ENCODE assay signal across 9 mouse cellular contexts in the genomic region with DNA sequence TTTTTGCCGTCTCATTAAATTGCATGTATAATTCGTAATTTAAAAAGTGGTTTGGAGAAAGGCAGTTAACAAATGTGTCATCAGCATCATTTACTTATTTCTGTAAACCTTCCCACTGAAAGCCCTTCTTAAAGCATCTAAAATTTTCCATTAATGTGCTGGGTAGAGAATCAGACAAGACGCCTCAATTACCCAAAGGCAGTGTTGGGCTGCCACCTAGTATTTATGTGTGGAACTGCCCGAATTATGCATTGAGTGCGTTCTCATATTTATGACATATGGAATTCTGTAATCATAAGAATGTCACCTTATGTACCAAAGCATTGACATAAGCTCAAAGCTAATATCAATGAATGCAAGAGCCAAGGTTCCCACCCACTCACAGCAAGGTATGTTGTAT.
DNase-seq lines count a peak whose midpoint lies in the region; ATAC-seq and TF ChIP-seq lines count a peak whose summit lies in the region.
"Had no signal": no experiment of that assay in that cellular context is flagged by ENCODE, and none has a peak within 500 bp of the region (broad histone marks: within the 10 kb centered on the region; RNA-seq: fewer than 3 reads in every experiment).

No protein-coding gene starts in this region.

- no peak overlapping the region for H3K4me3 ChIP-seq in kidney, postnatal 0 days (replicated peaks; ENCODE audit: low read depth, low read length)
- no peak overlapping the region for H3K4me3 ChIP-seq in midbrain, embryonic 16.5 days (ENCODE audit: low read depth, low read length)

- ATAC-seq in kidney, postnatal 0 days (replicated peaks; ENCODE audit: low FRiP score, low read depth) = no peak
- peak; percentile 76 for ATAC-seq in midbrain, embryonic 16.5 days

- TF ChIP-seq CTCF in kidney, postnatal 0 days (IDR thresholded peaks at IDR 0.05; ENCODE audit: low read depth) = peak; percentile 79

- H3K27ac ChIP-seq in kidney, postnatal 0 days = no peak overlapping the region
- no peak overlapping the region for H3K27ac ChIP-seq in midbrain, embryonic 16.5 days (ENCODE audit: low read length)
- H3K27ac ChIP-seq: macrophage had no signal

- no peak overlapping the region for H3K9ac ChIP-seq in kidney, postnatal 0 days (ENCODE audit: low read depth, low read length)
- H3K9ac ChIP-seq in midbrain, embryonic 16.5 days (ENCODE audit: low read depth, low read length) = no peak overlapping the region

- no peaks in the 10 kb centered on the region for H3K9me3 ChIP-seq in kidney, postnatal 0 days (replicated peaks; ENCODE audit: low read length)
- no peaks in the 10 kb centered on the region for H3K9me3 ChIP-seq in midbrain, embryonic 16.5 days (replicated peaks; ENCODE audit: control insufficient read depth, low read length, poor library complexity, severe bottlenecking)

- no peak overlapping the region for H3K4me2 ChIP-seq in kidney, postnatal 0 days (ENCODE audit: low read length)
- H3K4me2 ChIP-seq in midbrain, embryonic 16.5 days (ENCODE audit: low read length) = no peak overlapping the region

- no peaks in the 10 kb centered on the region for H3K27me3 ChIP-seq in kidney, postnatal 0 days (ENCODE audit: insufficient read depth, low read length)
- no peaks in the 10 kb centered on the region for H3K27me3 ChIP-seq in midbrain, embryonic 16.5 days (ENCODE audit: control insufficient read depth, insufficient read depth, low read depth, low read length)

- H3K36me3 ChIP-seq in kidney, postnatal 0 days (ENCODE audit: insufficient read depth, low read length) = no peaks in the 10 kb centered on the region
- no peaks in the 10 kb centered on the region for H3K36me3 ChIP-seq in midbrain, embryonic 16.5 days (ENCODE audit: control insufficient read depth, insufficient read depth, low read length)

- WGBS in kidney, postnatal 0 days = 45% methylated on average over 5 of the region's 5 CpGs
- 50% methylated on average over 5 of the region's 5 CpGs for WGBS in midbrain, embryonic 16.5 days

- H3K4me1 ChIP-seq in kidney, postnatal 0 days (replicated peaks; ENCODE audit: insufficient read depth, low read length) = no peaks in the 10 kb centered on the region
- no peaks in the 10 kb centered on the region for H3K4me1 ChIP-seq in midbrain, embryonic 16.5 days (ENCODE audit: control insufficient read depth, insufficient read depth, low read length)

- DNase-seq in kidney, postnatal 0 days (ENCODE audit: low spot score) = peak; percentile 74
- no peak for DNase-seq in kidney, adult 8-10 months
- peak; percentile 48 for DNase-seq in embryo, embryonic 10 days (ENCODE audit: low spot score)
- DNase-seq in hindlimb bud, embryonic 11.5 days (ENCODE audit: extremely low spot score, low read depth, low spot score) = peak; percentile 3
- DNase-seq in thymus, postnatal 25 days = no peak
- DNase-seq in adrenal gland, postnatal 25 days = no peak
- no peak for DNase-seq in heart, adult 18-20 months

Comparison
In these comparisons a context has a peak if more than half of its experiments do, and no peak if none do; other contexts are left out.
1. DNase-seq: peak in kidney, postnatal 0 days (single experiment), embryo, embryonic 10 days (single experiment) and hindlimb bud, embryonic 11.5 days (single experiment); none in kidney, adult 8-10 months (0 of 2), thymus, postnatal 25 days (single experiment), adrenal gland, postnatal 25 days (single experiment) and heart, adult 18-20 months (0 of 2).